Mouse (Mus musculus): ENCODE results near the gene Cacna1f. TPM values are rescaled to one million over a fixed set of nuclear protein-coding genes. Genes with fewer than 3 reads are reported as not detected.

Cacna1f gene
- 0.06 TPM in 1 of 2 replicates, not detected in the other for polyA plus RNA-seq (2012; ENCODE audit: low replicate concordance)

DNA sequence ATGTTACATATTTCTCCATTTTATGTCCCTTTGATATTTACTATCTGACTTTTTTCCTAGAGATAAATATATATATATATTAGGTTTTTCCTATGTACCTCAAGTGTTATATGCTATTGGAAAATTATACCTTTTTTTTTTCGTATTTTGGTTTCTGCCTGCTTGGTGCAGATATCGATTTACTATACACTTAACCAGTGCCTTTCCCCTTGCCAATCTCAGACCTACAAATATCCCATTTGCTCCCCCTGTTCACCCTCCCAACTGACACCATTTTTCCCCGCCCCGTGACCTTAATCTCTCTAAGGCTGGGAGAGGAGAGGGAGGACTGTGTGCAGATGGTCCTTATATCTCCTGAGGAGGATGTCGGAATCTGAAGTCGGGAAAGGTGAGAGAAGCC is at the start of gene Cacna1f:
TSS of gene Cacna1f (plus strand) at position 301 of the 400 bp plus-strand sequence.

DNA sequence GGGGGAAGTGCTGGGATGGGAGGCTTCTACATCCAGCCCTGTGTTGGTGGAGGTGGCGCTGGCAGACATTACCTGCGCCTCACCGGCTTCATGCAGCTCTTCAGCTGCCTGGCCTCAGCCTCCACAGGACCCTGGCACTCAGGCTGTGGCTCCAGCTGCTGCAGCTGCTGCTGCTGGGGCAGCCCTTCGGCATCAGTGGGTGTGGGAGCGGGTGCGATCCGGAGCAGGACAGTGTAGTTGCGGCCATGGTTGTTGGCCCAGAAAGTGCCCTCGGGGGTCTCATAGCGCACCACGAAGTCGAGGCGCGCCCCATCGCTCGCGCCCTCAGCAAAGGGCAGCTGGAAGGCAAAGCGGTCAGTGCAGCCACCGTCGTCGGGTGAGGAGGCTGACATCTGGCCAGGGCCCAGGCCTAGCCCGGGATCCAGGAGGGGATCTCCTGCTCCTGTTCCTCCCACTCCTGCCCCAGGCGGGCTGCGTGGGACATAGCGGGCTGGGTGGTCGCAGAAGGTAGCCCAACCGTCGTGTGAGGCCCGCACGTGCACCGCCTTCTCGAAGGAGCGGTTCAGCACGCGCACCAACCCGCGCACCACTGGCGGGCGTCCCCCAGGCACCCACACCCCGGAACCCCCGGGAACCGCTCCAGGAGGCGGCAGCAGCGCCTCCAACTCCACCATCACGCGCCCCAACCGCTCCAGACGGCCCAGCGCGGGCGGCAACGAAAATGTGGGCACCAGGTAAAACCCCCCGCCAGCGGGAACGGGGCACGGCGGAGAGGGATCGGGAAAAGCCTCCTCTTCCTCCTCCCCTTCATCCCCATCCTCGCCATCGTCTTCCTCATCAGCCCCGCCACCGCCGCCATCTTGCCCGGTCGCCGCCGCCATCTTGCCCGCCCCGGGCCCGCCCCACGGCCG is 33.5 kb upstream of the Cacna1f start, which contains the start of gene Foxp3:
TSS of gene Foxp3 (plus strand) at position 469 of the 911 bp plus-strand sequence.

DNA sequence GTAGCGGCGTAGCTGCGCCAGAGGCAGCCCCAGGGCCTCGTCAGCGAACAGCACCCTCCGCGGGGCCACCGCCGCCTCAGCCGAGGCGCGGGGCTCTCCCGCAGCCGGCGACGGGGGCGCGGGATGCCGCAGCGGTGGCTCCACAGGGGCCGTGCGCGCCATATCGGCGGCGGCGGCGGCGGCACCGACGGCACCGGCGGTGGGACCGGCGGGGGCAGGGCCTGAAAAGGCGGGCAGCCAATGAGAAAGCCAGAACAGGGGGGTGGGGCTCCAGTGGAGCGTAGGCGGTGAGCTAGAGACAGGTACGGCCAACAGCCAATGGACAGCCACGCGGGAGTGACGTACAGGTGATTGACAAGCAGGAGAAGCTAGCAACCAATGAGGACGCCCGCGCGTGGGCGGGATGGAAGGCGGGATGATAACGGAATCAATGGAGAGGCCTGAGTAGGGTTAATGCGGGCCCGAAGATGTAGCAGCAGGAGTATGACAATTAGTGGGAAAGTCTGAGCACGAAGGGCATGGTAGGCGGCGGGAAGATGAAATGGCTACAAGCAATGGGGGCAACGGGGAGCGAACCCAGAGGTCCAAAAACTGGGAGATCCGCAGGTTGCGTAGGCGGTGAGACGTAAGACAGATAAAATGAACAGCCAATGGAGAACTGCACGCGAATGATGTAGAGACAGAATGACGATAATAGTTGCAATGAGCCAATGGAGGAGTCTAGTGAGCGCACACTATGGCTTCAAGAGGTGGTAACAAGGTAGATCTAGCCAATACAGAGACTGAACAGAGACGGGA is 32.6 kb upstream of the Cacna1f start, which contains the start of gene Ppp1r3f:
TSS of gene Ppp1r3f (minus strand) at position 197 of the 798 bp plus-strand sequence.

DNA sequence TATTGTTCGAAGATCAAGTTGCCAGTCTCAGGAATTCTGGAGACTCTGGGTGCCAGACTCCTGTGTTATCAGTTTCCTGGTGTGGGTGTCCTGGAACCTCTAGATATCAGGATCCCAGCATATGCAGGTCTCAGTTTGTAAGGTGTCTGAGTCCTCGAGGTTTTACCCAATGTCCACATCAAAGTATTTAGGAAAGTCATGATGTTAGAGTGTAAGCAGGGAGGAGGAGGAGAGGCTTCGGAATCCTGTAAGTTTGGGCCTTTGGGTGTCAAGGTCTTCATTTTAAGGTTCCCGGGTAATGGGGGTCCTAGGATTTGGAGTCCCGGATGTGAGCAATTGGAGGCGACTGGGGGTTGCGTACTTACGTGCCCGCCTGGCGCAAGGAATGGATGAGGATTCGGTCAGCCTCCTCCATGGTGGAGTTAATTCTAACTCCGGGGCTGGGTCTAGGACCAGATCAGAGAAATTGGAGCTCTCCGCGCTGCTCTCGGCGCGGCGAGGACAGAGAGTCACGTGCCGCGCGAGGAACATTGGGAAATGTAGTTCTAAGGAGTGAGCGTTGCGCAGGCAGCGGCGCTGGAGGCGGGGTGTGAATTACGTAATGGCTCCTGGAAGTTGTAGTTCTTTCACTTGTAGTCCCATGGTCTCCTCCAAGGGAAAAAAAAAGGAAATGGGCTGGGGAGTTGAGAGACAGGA is 1.9 kb upstream of the Cacna1f start, which contains the start of gene Ccdc22:
TSS of gene Ccdc22 (minus strand) at position 639 of the 696 bp plus-strand sequence.

DNA sequence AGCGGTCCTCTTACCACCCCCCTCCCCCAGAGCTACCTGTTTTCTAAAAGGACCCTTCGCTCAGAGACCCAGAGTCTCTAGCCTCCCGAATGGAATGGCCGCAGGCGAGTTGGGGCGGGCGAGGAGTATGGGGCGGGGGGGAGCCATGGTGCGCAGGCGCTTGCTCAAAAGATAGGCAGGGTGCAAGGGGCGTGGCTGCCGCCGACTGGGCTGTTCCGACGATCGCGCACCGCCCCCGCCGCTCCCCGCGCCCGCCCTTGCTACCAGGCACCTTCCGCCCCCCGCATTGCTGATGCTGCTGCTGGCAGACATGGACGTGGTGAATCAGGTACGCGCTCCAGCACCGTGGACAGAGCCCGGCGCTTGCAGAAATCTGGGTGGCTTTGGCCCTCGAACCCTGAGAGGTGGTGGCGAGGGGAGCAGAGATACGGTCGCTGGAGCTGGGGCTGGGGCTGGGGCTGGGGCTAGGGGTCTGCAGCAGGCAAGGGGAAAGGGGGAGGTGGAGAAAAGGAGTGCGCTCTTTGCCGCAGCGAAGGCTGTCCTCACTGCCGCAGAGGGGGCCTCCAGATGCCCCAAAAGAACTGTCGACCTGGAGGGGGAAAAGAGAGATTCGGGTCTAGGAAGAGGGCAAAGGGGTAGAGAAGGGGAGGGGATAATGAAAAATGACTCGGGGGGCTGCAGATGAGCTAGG is 31.7 kb downstream of the Cacna1f start, which contains the start of gene Syp:
TSS of gene Syp (plus strand) at position 71 of the 691 bp plus-strand sequence.

DNA sequence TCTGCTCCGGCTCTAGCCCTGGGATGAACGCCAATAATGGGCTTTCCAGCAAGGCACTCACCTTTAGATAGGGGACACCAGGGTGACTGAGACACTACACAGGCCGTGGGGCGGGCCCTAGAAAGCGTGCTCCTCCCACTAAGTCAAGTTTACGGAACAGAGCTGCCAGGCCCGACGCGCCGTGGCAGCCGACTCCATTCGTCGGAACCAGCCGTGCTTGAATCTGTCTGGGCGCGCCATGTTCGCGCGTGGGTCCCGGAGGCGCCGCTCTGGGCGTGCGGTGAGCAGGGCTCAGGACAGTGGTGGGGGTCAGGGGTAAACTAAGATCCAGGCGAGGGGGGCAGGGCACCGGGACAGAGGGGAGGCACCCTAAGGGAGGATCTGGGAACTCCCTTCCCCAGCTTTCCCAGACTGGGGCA is 50.3 kb downstream of the Cacna1f start, which contains the start of gene Prickle3:
TSS of gene Prickle3 (plus strand) at position 40 of the 419 bp plus-strand sequence.

DNA sequence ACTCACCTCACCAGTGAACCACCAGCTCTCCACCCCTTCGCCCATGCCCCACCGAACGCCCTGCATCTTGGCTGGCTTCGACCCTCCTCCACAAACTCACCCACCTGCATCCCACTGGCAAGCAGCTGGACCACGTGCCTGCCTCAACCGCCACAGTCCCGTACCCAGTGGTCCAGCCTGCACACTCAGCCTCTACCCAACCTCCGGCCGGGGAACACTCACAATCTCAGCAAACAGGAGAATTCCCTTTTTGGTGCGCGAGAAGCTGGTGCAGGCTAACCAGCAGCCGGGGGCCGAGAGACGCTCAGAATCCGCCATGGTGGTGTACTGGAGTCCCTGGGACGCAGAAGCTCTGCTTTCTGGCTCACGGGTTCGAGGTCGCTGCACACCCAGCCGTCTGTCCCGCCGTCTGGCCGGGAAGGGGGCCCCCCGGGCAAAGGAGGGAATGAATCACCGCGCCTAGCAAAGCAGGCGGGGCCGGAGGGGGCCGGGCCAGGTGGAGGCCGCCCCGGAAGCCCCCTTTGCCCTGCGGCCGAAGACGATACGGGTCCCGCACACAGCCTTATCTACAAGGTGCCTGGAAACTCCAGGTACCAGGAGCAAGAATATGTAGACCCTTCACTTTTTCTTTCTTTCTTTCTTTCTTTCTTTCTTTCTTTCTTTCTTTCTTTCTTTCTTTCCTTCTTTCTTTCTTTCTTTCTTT is 64.2 kb downstream of the Cacna1f start, which contains the start of gene Plp2:
TSS of gene Plp2 (minus strand) at position 470 of the 703 bp plus-strand sequence.

DNA sequence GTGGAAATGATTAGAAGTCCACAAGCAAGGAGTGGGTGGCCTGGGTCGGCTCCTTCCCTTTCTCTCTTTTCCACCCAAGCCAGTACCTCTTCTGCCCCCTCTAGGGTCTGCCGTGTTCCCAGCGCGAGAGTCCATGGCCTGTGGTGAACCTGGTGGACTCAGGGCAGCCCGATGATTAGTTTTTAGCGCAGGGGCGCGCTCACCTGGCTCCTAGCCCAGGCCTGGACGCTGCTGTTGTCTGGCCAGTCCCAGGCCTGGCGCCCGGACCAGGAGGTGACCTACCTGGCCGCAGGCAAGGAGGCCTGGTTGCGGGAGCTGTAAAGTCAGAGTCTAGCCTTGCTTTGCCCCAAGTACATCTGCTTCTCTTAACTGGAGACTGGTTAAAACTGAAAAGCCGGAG is 74.0 kb downstream of the Cacna1f start, which contains the start of gene Magix:
TSS of gene Magix (minus strand) at position 388 of the 400 bp plus-strand sequence.

Other genes with a start within 250 kb of the Cacna1f start
- 0.13 and 0.38 TPM in 2 replicates for gene Usp27x, start 231.3 kb upstream of the Cacna1f start, polyA plus RNA-seq (2012; ENCODE audit: low replicate concordance)
- gene Foxp3, start 33.4 kb upstream of the Cacna1f start, polyA plus RNA-seq (2012; ENCODE audit: low replicate concordance) = 53.4 and 130 TPM in 2 replicates
- 4.5 and 7.5 TPM in 2 replicates for gene Ppp1r3f, start 32.8 kb upstream of the Cacna1f start, polyA plus RNA-seq (2012; ENCODE audit: low replicate concordance)
- gene Ccdc22, start 1.6 kb upstream of the Cacna1f start, polyA plus RNA-seq (2012; ENCODE audit: low replicate concordance) = 15.7 and 23.4 TPM in 2 replicates
- gene Syp, start 31.4 kb downstream of the Cacna1f start, polyA plus RNA-seq (2012; ENCODE audit: low replicate concordance) = 1.3 and 1.4 TPM in 2 replicates
- 46.7 and 115 TPM in 2 replicates for gene Prickle3, start 50.2 kb downstream of the Cacna1f start, polyA plus RNA-seq (2012; ENCODE audit: low replicate concordance)
- 101 and 137 TPM in 2 replicates for gene Plp2, start 64.3 kb downstream of the Cacna1f start, polyA plus RNA-seq (2012; ENCODE audit: low replicate concordance)
- 0.09 TPM in 1 of 2 replicates, not detected in the other for gene Magix, start 74.2 kb downstream of the Cacna1f start, polyA plus RNA-seq (2012; ENCODE audit: low replicate concordance)
- gene Gpkow, start 90.0 kb downstream of the Cacna1f start, polyA plus RNA-seq (2012; ENCODE audit: low replicate concordance) = 3.7 and 10.8 TPM in 2 replicates
- gene Wdr45, start 107.2 kb downstream of the Cacna1f start, polyA plus RNA-seq (2012; ENCODE audit: low replicate concordance) = 23.1 and 43.2 TPM in 2 replicates
- 6.3 and 11.1 TPM in 2 replicates for gene Gm45208, start 115.2 kb downstream of the Cacna1f start, polyA plus RNA-seq (2012; ENCODE audit: low replicate concordance)
- gene Praf2, start 121.4 kb downstream of the Cacna1f start, polyA plus RNA-seq (2012; ENCODE audit: low replicate concordance) = 15.7 and 22.6 TPM in 2 replicates
- gene Ccdc120, start 143.8 kb downstream of the Cacna1f start, polyA plus RNA-seq (2012; ENCODE audit: low replicate concordance) = 0.70 and 1.6 TPM in 2 replicates
- gene Tfe3, start 155.5 kb downstream of the Cacna1f start, polyA plus RNA-seq (2012; ENCODE audit: low replicate concordance) = 51.6 and 59.4 TPM in 2 replicates
- gene Gripap1, start 182.7 kb downstream of the Cacna1f start, polyA plus RNA-seq (2012; ENCODE audit: low replicate concordance) = 58.1 and 71.9 TPM in 2 replicates
- 0.54 and 0.69 TPM in 2 replicates for gene Kcnd1, start 215.2 kb downstream of the Cacna1f start, polyA plus RNA-seq (2012; ENCODE audit: low replicate concordance)
- 142 and 149 TPM in 2 replicates for gene Otud5, start 234.3 kb downstream of the Cacna1f start, polyA plus RNA-seq (2012; ENCODE audit: low replicate concordance)